Mouse (Mus musculus): ENCODE measurements at regions not wholly inside any gene's neighbourhood (a gene's known extent, or its start where the extent isn't known, plus 50 kb on each side); places are given as distances from the start of the nearest gene placed in this dataset.

GRCm38 (mm10) chr6:52105031-52105593 lies 53.0 kb downstream of the Hoxa1 start:
- ATAC-seq (ENCODE audit: extremely low read depth, insufficient number of reproducible peaks, low FRiP score, poor library complexity, severe bottlenecking): no peak

DNA sequence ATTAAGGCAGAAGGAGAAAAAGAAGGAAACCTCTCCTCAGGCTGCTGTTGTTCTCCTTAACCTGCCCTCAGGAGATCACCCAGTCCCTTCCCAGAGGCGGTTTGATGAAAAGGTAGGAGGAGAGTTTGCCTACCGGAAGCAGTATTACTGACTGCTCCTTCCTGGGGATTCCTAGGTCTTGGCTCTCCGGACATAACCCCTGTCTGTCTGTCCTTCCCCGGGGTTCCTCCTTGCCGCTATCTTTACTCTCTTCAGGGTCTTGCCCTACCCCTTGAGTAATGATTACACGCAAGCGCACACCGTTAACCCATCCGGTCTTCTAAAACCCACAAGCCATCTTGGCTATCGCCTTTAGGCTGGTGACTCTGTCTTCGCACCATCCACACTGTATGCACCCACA lies 54.0 kb downstream of the Hoxa1 start:
- no peak for ATAC-seq (ENCODE audit: extremely low read depth, insufficient number of reproducible peaks, low FRiP score, poor library complexity, severe bottlenecking)

- ATAC-seq (ENCODE audit: extremely low read depth, insufficient number of reproducible peaks, low FRiP score, poor library complexity, severe bottlenecking): no peak
Observed at GRCm38 (mm10) chr6:52103661-52104060, 54.5 kb downstream of the Hoxa1 start.

DNA sequence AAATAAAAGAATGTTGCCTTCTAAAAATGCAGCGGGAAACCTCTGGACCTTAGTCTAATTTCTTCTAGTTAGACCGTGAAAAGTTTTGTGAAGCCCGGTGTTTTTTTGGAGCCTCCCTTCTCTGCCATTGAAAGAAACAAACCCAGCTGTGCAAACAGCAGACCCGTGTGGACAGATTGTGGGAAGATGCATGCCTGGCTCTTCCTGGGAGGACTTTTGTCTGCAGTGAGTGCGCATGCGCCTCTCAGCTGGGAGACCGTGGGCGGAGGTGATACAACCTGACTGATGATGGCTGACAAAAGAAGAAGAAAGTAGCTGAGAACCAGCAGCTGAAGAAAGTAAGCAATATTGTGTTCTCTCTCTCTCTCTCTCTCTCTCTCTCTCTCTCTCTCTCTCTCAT lies 55.4 kb downstream of the Hoxa1 start:
- ATAC-seq (ENCODE audit: extremely low read depth, insufficient number of reproducible peaks, low FRiP score, poor library complexity, severe bottlenecking): no peak

- no peak for ATAC-seq (ENCODE audit: extremely low read depth, insufficient number of reproducible peaks, low FRiP score, poor library complexity, severe bottlenecking)
Observed at GRCm38 (mm10) chr6:52102179-52102578, 55.9 kb downstream of the Hoxa1 start.

DNA sequence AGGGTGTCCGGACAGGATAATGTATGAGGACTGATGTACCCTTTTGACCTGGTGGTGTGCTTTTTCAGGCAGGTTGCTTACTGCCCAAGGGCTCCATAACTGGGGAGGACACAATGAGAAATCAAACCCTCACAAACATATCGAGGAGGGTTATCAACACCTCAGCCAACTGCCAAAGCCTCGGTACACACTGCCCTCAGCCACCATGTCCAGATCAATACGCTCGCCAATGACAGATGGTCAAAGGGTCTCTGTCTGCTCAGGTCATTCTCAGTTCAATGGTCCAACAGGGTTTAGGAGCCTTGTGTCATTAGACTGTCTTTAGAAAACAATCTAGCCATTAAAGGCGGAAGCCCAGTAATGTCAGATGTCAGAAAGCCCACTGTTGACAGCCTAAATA lies 56.9 kb downstream of the Hoxa1 start:
- ATAC-seq (ENCODE audit: extremely low read depth, insufficient number of reproducible peaks, low FRiP score, poor library complexity, severe bottlenecking): no peak

- no peak for ATAC-seq (ENCODE audit: extremely low read depth, insufficient number of reproducible peaks, low FRiP score, poor library complexity, severe bottlenecking)
Observed at GRCm38 (mm10) chr6:52098851-52099250, 59.3 kb downstream of the Hoxa1 start.

GRCm38 (mm10) chr6:52095575-52095974 lies 62.5 kb downstream of the Hoxa1 start:
- ATAC-seq (ENCODE audit: extremely low read depth, insufficient number of reproducible peaks, low FRiP score, poor library complexity, severe bottlenecking): no peak

DNA sequence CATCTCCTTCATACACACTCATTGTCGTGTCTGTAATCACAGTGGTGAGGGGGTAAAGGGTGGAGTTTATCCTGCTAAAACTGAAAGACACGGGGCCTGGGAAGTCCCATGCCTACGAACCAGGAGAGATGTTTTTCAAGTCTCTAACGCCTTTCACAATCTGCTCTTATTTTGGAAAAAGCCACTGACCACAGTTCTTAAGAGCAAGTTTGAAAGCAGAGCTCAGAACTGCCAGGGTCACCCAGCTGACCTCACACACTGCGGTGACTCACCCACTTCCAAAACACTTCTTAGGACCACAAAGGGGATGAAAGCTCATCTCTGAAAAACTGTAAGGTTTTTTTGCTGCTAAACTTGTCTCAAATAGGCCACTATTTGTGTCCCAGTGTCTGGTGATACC lies 66.7 kb downstream of the Hoxa1 start:
- no peak for ATAC-seq (ENCODE audit: extremely low read depth, insufficient number of reproducible peaks, low FRiP score, poor library complexity, severe bottlenecking)

GRCm38 (mm10) chr6:52085932-52086643 lies 72.0 kb downstream of the Hoxa1 start:
- no peak for ATAC-seq (ENCODE audit: extremely low read depth, insufficient number of reproducible peaks, low FRiP score, poor library complexity, severe bottlenecking)

DNA sequence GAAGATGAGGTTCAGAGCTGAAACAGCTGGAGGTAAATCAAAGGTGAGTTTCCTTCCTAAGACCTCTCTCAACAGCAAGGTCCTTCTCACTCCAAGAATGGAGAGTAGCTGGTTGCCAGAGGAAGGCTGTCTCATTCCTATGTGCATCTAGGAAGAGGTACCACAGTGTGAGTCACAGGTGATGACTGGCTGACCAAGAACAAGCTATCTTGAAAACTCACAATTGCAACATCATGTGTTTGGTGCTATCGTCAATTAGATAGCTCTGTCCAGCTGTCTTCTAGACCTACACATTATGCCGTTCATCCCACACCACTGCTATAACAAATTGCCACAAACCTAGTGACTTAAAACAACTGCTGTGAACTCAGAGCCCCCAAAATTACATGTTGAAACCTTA lies 72.3 kb upstream of the Skap2 start:
- ATAC-seq (ENCODE audit: extremely low read depth, insufficient number of reproducible peaks, low FRiP score, poor library complexity, severe bottlenecking): no peak

- no peak for ATAC-seq (ENCODE audit: extremely low read depth, insufficient number of reproducible peaks, low FRiP score, poor library complexity, severe bottlenecking)
Observed at GRCm38 (mm10) chr6:52079501-52079900, 67.2 kb upstream of the Skap2 start.

DNA sequence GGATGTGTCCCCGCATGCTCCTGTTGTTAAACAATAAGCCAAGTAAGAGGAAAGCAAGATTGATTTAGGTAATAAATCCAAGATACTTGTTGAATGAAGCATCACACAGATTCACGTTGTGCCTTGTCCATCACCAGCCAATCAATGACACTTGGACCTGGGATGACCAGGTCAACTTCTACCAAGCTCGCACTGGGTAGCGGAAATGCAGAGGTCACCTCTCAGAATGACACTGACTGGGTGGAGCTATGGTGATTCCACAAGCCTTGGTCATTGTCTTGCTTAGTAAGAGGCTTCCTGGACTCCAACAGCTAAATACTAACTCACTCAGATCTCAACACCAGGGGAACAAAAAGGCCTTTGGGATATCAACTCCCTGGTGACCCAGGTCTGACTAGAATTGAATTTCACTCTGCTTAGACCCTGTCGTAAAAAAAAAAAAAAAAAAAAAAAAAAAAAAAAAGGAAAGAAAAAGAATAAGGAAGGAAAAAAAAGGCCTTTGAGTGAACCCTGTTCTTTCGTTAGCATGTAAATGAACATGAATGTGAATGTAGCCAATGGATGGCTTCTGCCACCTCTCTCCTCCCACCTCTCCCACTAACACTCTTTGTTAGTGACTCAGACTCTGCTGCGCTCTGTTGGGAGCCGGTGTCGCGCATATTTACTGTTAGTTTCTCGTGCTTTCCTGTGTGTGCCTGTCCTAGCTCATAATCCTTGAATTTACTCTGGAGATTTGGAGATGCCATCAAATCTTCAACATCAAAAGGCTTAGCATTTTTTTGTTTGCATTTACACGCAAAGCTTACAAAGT lies 66.4 kb upstream of the Skap2 start:
- no peak for ATAC-seq (ENCODE audit: extremely low read depth, insufficient number of reproducible peaks, low FRiP score, poor library complexity, severe bottlenecking)

DNA sequence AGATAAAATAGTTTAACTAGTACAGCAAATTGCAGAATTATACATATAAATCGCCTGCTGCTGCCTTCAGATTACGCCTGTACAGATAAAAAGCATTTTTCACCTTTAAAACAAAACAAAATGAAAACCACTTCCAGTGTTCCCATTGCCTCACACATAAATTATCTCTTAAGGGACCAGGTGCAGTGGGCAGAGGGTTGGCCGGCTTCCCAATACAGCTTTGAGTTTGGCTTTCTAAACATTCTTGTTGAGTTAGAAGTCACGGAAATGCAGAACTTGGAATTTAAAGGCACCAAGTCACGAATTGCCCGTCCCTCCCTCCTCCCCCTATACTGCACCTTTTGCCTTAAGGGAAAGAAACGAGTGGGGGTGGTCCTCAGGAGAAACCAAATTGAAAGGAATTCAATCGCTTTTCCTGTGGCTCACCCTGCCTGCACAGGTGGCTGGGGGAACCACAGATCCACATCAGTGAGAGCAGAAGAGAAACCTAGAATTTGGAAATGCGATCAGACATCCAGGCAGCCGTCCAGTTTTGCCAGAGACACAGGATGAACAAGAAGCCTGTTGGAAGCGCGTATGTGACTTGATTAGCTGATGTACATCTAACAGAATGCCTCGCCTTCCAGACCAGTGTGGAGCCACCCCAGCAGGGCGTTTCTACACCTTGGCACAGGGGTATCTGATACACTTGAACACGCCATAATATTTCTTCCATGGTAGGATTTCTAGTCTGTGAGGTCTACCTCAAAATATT lies 64.0 kb upstream of the Skap2 start:
- no peak for ATAC-seq (ENCODE audit: extremely low read depth, insufficient number of reproducible peaks, low FRiP score, poor library complexity, severe bottlenecking)

- no peak for ATAC-seq (ENCODE audit: extremely low read depth, insufficient number of reproducible peaks, low FRiP score, poor library complexity, severe bottlenecking)
Observed at GRCm38 (mm10) chr6:52074904-52075303, 62.6 kb upstream of the Skap2 start.

GRCm38 (mm10) chr6:52067151-52067550 lies 54.8 kb upstream of the Skap2 start:
- ATAC-seq (ENCODE audit: extremely low read depth, insufficient number of reproducible peaks, low FRiP score, poor library complexity, severe bottlenecking): no peak

DNA sequence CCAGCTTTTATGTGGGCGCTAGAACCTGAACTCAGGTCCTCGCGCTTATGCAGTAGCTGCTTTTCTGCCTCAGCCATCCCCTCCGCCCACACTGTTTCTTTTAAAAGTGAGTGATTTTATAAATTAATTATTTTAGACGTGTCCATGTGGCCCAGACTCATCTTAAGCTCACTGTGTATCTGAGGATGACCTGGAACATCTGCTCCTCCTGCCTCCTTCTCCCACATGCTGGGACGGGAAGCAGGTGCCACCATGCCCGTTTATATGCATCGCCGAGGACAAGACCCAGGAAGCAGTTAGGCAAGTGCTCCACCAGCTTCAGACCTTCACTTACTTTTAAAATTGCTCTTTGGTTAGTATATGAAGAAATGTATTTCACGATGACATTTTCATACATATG lies 53.3 kb upstream of the Skap2 start:
- ATAC-seq (ENCODE audit: extremely low read depth, insufficient number of reproducible peaks, low FRiP score, poor library complexity, severe bottlenecking): no peak

- 0 out of 2 replicates have a peak, but pooled peaks have one; percentile 26 for ATAC-seq (ENCODE audit: extremely low read depth, insufficient number of reproducible peaks, low FRiP score, poor library complexity, severe bottlenecking)
Observed at GRCm38 (mm10) chr6:52064176-52065015, 52.0 kb upstream of the Skap2 start.

Data from neutrophil, adult 5-6 weeks (primary cell).